Mouse (Mus musculus) T-helper 1 cell (primary cell): ENCODE results near the gene St13.

Experiments
- in situ Hi-C: fragments of 300-600 bp; cut with MboI, MseI; formaldehyde crosslinking; loops from one replicate; pipeline ENCODE4 v1.15.1; 2025; ENCODE audit warnings: high pct_unique_total_duplicates

The St13 gene

GRCm38 (mm10) chr15:81399638-81400315, at the start of gene St13, which contains the start of gene Xpnpep3:
Gene St13 (minus strand): TSS chr15:81400077.
Gene Xpnpep3 (plus strand): TSS chr15:81400138.
- in situ Hi-C loops = loop anchor here (25.0 kb wide), 1 partner anchor 1162 kb away; the partner anchor contains the start of genes AC140267.1 and Mief1

DNA sequence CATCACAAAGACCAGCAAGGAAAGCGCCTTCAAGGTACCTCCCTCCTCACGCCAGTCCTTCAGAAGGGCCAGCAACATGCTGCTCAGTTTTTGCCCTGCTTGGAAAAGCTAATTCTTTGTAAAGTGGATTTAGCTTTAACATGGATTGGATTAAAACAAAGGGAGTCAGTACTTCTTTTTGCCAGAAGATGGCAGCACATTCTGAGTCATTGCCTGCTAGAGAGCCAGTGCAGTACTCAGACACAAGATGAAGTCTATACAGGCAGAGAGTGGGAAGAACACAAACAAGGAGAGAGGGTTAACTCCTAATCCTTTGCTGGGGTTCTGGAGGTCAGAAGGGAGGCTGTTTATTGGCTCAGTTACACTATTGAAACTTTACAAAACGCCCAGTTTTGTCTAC, 48.6 kb upstream of the St13 start:
- in situ Hi-C loops = loop anchor here (5.0 kb wide), 1 partner anchor 49 kb away; no protein-coding TSS in a partner anchor

- in situ Hi-C loops = no loop called here
These were observed 39.4 kb upstream of the St13 start for GRCm38 (mm10) chr15:81439236-81439635.

DNA sequence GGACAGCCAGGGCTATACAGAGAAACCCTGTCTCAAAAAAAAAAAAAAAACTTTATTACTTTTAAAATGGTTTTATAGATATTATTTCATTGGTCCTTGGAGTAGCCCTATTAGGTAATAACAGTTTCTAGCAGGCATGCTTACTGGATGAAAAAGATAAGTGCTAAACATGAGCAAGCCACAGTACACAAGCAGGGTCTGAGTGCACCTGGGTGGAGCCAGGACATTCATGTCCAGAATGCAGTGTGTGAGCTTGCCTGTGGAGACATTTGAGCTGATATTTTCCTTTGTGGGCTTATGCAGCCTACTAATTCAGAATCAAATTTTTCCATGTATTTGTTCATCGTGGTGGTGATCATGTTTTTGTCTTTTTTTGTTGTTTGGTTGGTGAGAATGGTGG, 38.5 kb upstream of the St13 start:
- in situ Hi-C loops = no loop called here

DNA sequence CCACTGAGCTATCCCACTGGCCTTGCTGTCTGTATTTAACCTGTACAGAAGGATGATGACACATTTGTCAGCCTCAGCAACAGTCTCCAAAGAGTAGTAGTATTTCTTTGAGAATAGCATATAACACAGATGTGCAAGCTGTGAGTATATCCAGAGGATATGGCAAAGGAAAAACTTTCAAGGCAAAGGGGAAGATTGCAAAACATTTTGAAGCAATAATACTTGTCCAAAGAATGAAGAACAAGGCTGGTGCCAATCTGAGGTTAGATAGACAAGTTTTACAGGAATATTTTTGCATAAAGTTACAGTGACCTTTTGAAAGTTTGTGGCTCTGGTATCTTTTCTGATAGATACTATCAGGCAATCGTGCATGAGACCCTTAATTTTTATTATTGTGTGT, 31.3 kb upstream of the St13 start:
- in situ Hi-C loops = no loop called here

- in situ Hi-C loops = no loop called here
These were observed 28.1 kb upstream of the St13 start for GRCm38 (mm10) chr15:81427947-81428346.

DNA sequence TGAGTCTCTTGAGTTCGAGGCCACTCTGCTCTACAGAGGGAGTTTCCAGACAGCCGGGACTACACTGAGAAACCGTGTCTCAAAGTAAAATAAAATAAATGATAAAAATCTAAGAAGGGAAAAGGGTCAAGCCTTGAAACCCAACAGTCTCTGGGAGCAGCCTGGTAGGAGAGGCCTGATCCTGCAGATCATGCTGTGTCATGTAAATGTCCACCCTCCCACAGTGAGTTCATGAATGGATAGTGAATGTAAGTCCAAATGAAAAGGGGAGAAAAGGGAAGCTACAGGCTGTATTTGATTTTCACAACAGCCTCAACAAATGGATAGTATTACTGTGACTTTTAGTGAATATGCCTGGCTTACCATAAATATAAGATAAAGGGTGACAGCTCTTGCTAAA, 25.4 kb upstream of the St13 start:
- in situ Hi-C loops = no loop called here

DNA sequence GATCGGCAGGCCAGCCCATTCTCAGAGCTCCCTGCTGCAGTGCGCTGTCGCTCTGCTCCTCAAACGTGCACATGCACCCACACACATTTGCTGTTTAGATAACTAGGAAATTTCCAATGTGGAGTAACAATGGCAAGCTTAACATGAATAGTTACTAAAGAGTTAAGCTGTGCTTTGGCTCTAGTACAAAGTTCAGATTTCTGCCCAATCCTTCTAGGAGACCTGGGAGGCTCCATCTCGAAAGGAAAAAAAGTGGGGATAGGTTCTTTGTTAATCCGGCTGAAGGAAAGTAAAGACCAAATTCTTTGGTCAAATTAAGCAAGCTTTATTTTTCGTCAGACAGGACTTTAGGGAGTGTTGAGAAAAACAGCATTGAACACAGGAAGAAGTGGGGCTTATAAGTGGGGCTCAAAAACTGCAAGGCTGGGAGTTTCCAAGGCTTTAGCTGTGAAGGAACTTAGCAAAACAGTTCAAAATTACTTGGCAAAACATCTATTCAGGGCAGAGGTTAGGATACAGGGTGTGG, 22.3 kb upstream of the St13 start:
- in situ Hi-C loops = loop anchor here (25.0 kb wide), 1 partner anchor 1185 kb away; the partner anchor contains the start of genes AC140267.1 and Mief1

GRCm38 (mm10) chr15:81421454-81421853, 21.6 kb upstream of the St13 start:
- in situ Hi-C loops = loop anchor here (25.0 kb wide), 1 partner anchor 1184 kb away; the partner anchor contains the start of genes AC140267.1 and Mief1

- in situ Hi-C loops = loop anchor here (25.0 kb wide), 1 partner anchor 1181 kb away; the partner anchor contains the start of genes AC140267.1 and Mief1
These were observed 18.2 kb upstream of the St13 start for GRCm38 (mm10) chr15:81418065-81418464.

GRCm38 (mm10) chr15:81416763-81417310, 17.0 kb upstream of the St13 start:
- in situ Hi-C loops = loop anchor here (25.0 kb wide), 1 partner anchor 1180 kb away; the partner anchor contains the start of genes AC140267.1 and Mief1

GRCm38 (mm10) chr15:81408199-81408598, 8.3 kb upstream of the St13 start, which contains the start of gene Dnajb7:
Gene Dnajb7 (minus strand): TSS chr15:81408299.
- in situ Hi-C loops = loop anchor here (25.0 kb wide), 1 partner anchor 1171 kb away; the partner anchor contains the start of genes AC140267.1 and Mief1

DNA sequence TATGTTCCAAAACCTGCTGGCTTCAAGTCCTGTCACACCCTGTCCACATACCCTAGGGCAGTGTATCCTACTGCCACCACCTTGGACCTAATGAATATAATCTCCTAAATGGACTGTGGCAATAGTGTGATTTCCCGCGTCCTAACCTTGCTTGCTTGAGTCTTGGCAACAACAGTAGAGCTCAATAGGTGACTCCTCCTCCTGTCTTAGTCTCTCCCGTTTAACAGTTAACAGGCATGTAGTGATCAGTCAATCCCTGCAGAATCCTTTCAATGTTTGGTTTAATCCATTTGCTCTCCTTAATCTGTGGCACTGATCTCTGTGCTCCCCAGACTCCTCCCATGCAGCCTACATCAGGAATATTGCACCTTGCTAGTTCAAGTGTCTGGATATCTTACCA, 5.1 kb upstream of the St13 start:
- in situ Hi-C loops = loop anchor here (25.0 kb wide), 1 partner anchor 1168 kb away; the partner anchor contains the start of genes AC140267.1 and Mief1

DNA sequence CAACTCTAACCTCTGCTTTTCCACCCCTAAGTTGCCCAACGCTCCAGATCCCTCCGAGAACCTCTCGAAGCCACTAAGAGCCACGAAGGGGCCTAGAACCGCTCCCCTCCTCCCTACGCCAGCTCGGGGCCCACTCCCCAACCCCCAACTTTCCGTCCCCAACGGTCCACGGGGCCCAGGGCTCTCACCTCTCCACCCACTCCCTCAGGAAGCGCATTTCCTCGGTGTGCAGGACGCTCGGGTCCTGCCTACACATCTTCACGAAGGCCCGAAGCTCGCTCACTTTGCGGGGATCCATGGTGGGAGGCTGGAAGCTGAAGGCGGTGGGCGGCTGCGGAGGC, 610 bp downstream of the St13 start:
- in situ Hi-C loops = no loop called here

DNA sequence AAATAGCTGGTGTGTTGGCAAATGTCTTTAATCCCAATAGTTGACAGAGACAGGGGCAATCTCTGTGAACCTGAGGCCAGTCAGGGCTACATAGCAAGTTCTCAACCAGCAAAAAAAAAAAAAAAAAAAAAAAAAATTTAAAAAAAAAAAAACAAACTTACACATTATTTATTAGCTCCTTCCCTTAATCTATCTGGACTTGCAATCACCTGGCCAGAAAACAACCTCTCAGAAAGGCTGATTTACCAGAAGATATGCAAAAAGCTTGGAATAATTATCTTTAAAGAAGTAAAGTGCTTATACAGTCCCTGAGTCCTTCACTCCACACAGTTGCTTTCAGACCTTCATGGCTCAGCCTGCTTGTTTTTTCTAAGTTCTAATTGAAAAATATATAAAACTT, 1.7 kb downstream of the St13 start:
- in situ Hi-C loops = no loop called here

GRCm38 (mm10) chr15:81394211-81394915, 5.5 kb downstream of the St13 start:
- in situ Hi-C loops = no loop called here

- in situ Hi-C loops = no loop called here
These were observed 6.9 kb downstream of the St13 start for GRCm38 (mm10) chr15:81392997-81393396.

GRCm38 (mm10) chr15:81386327-81386726, 13.6 kb downstream of the St13 start:
- in situ Hi-C loops = no loop called here

DNA sequence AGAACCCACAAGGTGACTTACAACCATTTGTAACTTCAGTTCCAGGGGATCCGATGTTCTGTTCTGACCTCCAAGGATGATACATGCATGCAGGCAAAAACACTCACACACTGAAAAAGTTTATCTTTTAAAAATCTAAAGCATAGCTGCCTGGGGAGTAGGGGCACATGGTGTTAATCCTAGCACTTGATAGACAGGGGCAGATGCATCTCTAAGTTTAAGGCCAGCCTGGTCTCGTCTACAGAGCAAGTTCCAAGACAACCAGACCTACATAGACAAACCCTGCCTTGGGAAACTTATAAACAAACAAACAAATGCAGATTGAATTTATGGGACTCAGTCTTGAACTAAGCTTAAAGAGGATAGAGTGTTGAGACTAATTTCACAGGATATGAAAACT, 21.0 kb downstream of the St13 start:
- in situ Hi-C loops = no loop called here

- in situ Hi-C loops = no loop called here
These were observed 25.3 kb downstream of the St13 start for GRCm38 (mm10) chr15:81374621-81375020.

DNA sequence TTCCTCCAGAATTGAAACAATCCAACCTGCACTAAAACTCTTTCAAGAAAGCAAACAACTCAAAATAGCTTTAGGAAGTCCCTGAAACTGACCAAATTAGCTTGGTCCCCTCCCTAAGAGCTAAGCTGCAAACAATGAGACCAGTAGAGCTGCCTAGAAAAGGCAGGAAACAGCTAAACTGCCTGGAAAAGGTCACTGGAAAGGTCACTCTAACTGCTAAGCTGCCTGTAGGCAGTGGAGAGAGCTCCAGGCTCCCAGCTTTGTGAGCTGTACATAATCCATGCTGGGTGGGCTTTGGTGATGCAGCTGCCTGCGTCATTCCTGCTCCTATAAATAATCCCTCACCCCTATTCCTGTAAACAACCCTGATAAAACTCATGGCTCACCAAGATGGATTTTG, 29.5 kb downstream of the St13 start:
- in situ Hi-C loops = no loop called here

- in situ Hi-C loops = no loop called here
These were observed 31.3 kb downstream of the St13 start for GRCm38 (mm10) chr15:81368601-81369000.
